Mouse (Mus musculus) intestine, postnatal 0 days (tissue): ENCODE measurements around the gene Evl. TPM values are rescaled to one million over a fixed set of nuclear protein-coding genes. Genes with fewer than 3 reads are reported as not detected.
A peak's percentile ranks its signal among the peaks of the same experiment; 100 is the strongest.

ENCODE experiments used
- ATAC-seq: fragments of 200-750 bp; cut with Nextera tagmentation; 2 replicates; pipeline ENCODE4 v1.8.0; 2017; ENCODE audit warnings: mild to moderate bottlenecking, moderate TSS enrichment, moderate library complexity
- H3K27ac ChIP-seq: fragments of 300-500 bp; sonication (generic); 2 replicates; pipeline ENCODE4 v1.5.1; 2014; ENCODE audit warnings: mild to moderate bottlenecking, low read depth, low read length, moderate library complexity
- H3K27me3 ChIP-seq: fragments of 300-500 bp; sonication (generic); replicated peaks from 2 replicates; pipeline ENCODE4 v1.6.1; 2014; ENCODE audit warnings: low read length, mixed read lengths; ENCODE audit not compliant: control insufficient read depth, insufficient read depth
- H3K36me3 ChIP-seq: fragments of 300-500 bp; sonication (generic); 2 replicates; pipeline ENCODE4 v1.6.1; 2014; ENCODE audit warnings: mild to moderate bottlenecking, moderate library complexity; ENCODE audit not compliant: control insufficient read depth, insufficient read depth
- H3K4me1 ChIP-seq: fragments of 300-500 bp; sonication (generic); replicated peaks from 2 replicates; pipeline ENCODE4 v1.6.1; 2014; ENCODE audit warnings: antibody characterized with exemption, low read length, mixed read lengths; ENCODE audit not compliant: control insufficient read depth, insufficient read depth
- H3K4me2 ChIP-seq: fragments of 300-500 bp; sonication (generic); replicated peaks from 2 replicates; pipeline ENCODE4 v1.6.1; 2014; ENCODE audit warnings: low read depth, mild to moderate bottlenecking, moderate library complexity
- H3K4me3 ChIP-seq: fragments of 300-500 bp; sonication (generic); 2 replicates; pipeline ENCODE4 v1.5.1; 2014; ENCODE audit warnings: low read depth, low read length
- H3K9ac ChIP-seq: fragments of 300-500 bp; sonication (generic); 2 replicates; pipeline ENCODE4 v1.6.1; 2014; ENCODE audit warnings: mild to moderate bottlenecking, low read depth, low read length
- H3K9me3 ChIP-seq: fragments of 300-500 bp; sonication (generic); 2 replicates; pipeline ENCODE4 v1.6.1; 2016; ENCODE audit warnings: mixed run types; ENCODE audit not compliant: control insufficient read depth
- CTCF ChIP-seq: sonication (generic); IDR thresholded peaks from 2 replicates; pipeline ENCODE4 v1.5.1; 2016; ENCODE audit warnings: low read depth, mild to moderate bottlenecking, control low read depth, antibody characterized with exemption, moderate library complexity
- whole genome bisulfite sequencing: fragments of 180-500 bp; shearing (Covaris S2); extraction: QIAGEN DNeasy Blood & Tissue Kit; methylation state at CpG from one replicate; pipeline ENCODE4 v1.1.7; 2014; 5-methylcytosine and 5-hydroxymethylcytosine counted together
- polyA plus RNA-seq: library from polyadenylated mRNA; unstranded; fragments of >200 nt; fragmentation: Nextera tagmentation; extraction: Ambion mirVana; gene quantifications from 2 replicates; pipeline ENCODE4 v1.2.1, GENCODE M21; 2015

The Evl gene
- polyA plus RNA-seq, 1 experiment from 2014 or later = 20.5 TPM

DNA sequence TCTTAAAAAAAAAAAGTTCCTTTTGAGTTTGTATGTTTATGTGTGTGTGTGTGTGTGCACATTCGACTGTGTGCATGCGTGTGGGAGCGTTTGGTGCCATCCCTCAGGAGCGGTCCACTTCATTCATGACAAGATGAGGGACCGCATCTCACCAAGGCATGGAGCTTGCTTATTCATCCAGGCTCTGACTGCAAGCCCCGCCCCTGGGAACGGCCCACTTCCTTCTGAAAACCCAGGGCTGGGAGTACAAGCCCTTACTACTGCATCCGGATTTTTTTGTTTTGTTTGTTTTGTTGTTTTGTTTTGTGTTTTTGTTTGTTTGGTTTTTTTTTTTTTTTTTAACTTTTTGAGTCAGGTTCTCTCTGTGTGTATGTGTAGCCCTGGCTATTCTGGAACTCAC, 35.1 kb upstream of the Evl start:
- no peaks in the 10 kb centered on the region for H3K4me1 ChIP-seq
- H3K27ac ChIP-seq = no peak overlapping the region
- no peak overlapping the region for H3K9ac ChIP-seq
- no peak overlapping the region for H3K4me3 ChIP-seq
- no peak for TF ChIP-seq CTCF
- H3K4me2 ChIP-seq = no peak overlapping the region
- whole genome bisulfite sequencing = 62% methylated on average over 8 of the region's 8 CpGs
- H3K9me3 ChIP-seq = no peaks in the 10 kb centered on the region
- H3K36me3 ChIP-seq = peaks cover 20% of the 10 kb centered on the region
- ATAC-seq = no peak
- H3K27me3 ChIP-seq = no peaks in the 10 kb centered on the region

DNA sequence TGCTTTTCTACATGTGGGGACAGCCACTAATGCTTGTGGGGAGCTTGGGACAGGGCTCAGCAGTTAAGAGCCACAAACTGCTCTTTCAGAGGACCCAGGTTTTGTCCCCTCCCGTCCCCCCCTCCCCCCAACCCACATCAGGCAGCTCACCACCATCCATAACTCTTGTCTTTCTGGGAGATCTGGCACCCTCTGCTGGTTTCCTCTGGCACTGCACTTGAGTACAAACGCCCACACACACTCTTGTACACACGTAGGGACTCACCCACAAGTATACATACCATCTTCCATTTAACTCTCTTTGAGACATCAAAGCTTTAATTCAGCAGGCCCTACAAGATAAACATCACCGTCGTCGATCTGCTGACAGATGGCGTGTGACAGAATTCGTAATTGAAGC, 25.3 kb upstream of the Evl start:
- no peaks in the 10 kb centered on the region for H3K9me3 ChIP-seq
- no peak for ATAC-seq

DNA sequence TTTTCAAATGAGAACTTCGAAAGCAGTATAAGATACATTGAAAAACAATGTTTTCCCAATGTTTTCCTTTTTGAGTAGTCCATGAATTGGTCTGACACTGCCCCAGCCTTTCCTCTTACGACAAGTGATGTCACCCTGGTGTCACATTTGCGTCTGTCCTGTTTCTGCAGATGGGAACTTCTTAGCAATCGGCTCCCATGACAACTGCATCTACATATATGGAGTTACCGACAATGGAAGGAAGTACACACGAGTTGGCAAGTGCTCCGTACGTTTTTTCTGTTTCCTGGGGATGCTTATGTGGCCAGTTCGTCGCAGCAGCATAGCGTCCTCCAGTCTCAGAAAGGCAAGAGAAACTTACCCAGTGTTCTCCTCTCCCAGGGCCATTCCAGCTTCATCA, 20.0 kb upstream of the Evl start:
- TF ChIP-seq CTCF = no peak
- no peaks in the 10 kb centered on the region for H3K4me1 ChIP-seq
- no peak overlapping the region for H3K4me2 ChIP-seq
- no peaks in the 10 kb centered on the region; the same call in 1 of the 2 replicates for H3K36me3 ChIP-seq
- H3K27ac ChIP-seq = no peak overlapping the region
- no peak overlapping the region for H3K9ac ChIP-seq
- H3K27me3 ChIP-seq = no peaks in the 10 kb centered on the region
- WGBS = 82% methylated on average over 11 of the region's 11 CpGs
- no peak overlapping the region for H3K4me3 ChIP-seq
- ATAC-seq = no peak
- H3K9me3 ChIP-seq = no peaks in the 10 kb centered on the region

More for the DNA sequence above, 25.3 kb upstream of the Evl start:
- no peak overlapping the region for H3K4me3 ChIP-seq
- no peaks in the 10 kb centered on the region for H3K36me3 ChIP-seq
- 45% methylated on average over 8 of the region's 8 CpGs for WGBS
- H3K27me3 ChIP-seq = no peaks in the 10 kb centered on the region
- TF ChIP-seq CTCF = peak; percentile 77
- no peak overlapping the region for H3K9ac ChIP-seq
- H3K4me1 ChIP-seq = no peaks in the 10 kb centered on the region
- no peak overlapping the region for H3K4me2 ChIP-seq
- no peak overlapping the region for H3K27ac ChIP-seq

DNA sequence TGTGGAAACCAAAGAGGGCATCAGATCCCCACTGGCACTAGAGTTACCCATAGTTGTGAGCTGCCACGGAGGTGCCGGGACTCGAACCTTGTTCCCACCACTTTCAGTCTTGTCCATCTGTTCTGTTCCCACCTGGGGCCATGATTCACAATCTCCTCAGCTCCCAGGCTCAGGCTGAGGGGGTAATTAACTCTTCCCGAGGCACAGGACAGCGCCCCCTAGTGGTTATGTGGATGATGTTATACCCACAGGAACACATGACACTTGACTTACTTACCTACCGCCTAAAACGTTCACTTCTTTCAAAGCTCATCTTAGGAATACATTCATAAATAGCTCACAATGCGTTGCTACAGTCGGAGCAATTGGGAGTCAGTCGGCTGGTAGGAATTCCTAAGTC, 18.1 kb upstream of the Evl start:
- WGBS = 72% methylated on average over 10 of the region's 10 CpGs
- Histone ChIP-seq H3K4me2 (no peak overlapping the region), H3K27ac (no peak overlapping the region), H3K9me3 (no peaks in the 10 kb centered on the region), H3K9ac (no peak overlapping the region), H3K36me3 (no peaks in the 10 kb centered on the region; the same call in 1 of the 2 replicates), H3K27me3 (no peaks in the 10 kb centered on the region), H3K4me3 (no peak overlapping the region), H3K4me1 (no peaks in the 10 kb centered on the region)
- no peak for ATAC-seq
- TF ChIP-seq CTCF = peak; percentile 73

DNA sequence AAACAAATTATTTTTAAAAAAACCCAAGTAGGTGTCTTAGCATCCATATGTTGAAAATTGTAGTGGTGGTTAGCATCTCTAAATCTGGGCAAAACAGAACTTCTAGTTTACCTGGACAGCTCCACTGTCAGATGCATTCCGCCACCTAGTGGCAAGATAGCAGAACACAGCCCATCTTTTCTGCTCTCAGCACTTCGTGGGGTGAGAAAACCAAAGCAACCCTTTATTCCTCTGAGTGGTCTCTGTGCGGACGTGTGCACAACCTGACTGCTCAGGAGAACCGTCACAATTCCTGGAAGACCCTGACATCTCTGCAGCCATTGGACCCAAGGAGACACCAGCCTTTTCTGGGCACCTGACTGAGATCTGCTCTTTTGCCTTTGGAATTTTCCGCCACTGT, 13.4 kb upstream of the Evl start:
- H3K9ac ChIP-seq = no peak overlapping the region
- no peak overlapping the region for H3K27ac ChIP-seq
- H3K9me3 ChIP-seq = no peaks in the 10 kb centered on the region
- no peak overlapping the region for H3K4me2 ChIP-seq
- no peaks in the 10 kb centered on the region; the same call in 1 of the 2 replicates for H3K36me3 ChIP-seq
- H3K4me1 ChIP-seq = no peaks in the 10 kb centered on the region
- 0 out of 2 replicates have a peak, but pooled peaks have one; percentile 31 for ATAC-seq
- no peak overlapping the region for H3K4me3 ChIP-seq
- H3K27me3 ChIP-seq = no peaks in the 10 kb centered on the region
- TF ChIP-seq CTCF = peak; percentile 86
- WGBS = 25% methylated on average over 6 of the region's 6 CpGs

DNA sequence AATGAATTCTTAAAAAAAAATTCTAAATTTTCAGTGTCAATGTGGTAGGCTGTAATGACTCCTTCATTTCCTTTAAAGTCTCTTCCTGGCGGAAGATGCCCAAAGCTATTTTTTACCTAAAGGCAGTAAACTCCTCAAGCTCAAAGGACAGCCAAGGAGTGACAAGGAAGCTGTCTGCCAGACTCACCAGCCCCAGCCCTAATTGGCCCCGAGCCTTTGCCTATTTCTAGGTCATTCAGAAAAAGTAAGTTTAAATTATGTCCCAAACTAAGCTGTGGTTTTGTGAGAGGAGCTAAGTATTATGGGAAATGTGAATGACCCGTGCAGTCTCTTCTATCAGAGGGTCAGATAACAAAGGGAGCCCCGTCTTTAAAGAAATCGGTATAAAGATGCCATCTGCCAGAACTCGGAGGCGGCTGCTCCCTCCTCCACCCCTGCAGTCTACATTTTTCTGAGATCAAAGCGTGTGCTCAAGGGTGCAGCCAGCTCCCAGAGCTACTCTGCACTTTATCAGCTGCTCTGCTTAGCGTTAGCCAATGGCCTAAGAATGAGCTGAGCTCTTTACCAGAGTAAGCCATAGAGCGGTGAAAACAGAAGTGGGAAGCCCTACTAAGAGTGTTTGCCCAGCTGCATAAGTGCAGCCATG, 7.9 kb upstream of the Evl start:
- Histone ChIP-seq H3K27me3 (no peaks in the 10 kb centered on the region), H3K27ac (no peak overlapping the region), H3K9me3 (no peaks in the 10 kb centered on the region), H3K36me3 (no peaks in the 10 kb centered on the region), H3K9ac (no peak overlapping the region), H3K4me2 (peak overlapping the region; percentile 28; the same call in 1 of the 2 replicates), H3K4me3 (no peak overlapping the region), H3K4me1 (no peaks in the 10 kb centered on the region)
- TF ChIP-seq CTCF = no peak
- WGBS = 8% methylated on average over 10 of the region's 10 CpGs
- ATAC-seq = peak; percentile 45; the same call in 1 of the 2 replicates
